Mouse (Mus musculus) telencephalon, adult 2 months (tissue): ENCODE results near the gene Borcs6.
A peak's percentile ranks its signal among the peaks of the same experiment; 100 is the strongest.
"Not testable (repeated sequence)": the region's sequence is repeated elsewhere in the genome, so short reads cannot be mapped to it uniquely, and the experiment has no call there.

ENCODE experiments used
- DNase-seq: peaks from one replicate; pipeline ENCODE4 v3.0.0-alpha.2; 2011; ENCODE audit warnings: low read depth, low spot score

Borcs6 gene

DNA sequence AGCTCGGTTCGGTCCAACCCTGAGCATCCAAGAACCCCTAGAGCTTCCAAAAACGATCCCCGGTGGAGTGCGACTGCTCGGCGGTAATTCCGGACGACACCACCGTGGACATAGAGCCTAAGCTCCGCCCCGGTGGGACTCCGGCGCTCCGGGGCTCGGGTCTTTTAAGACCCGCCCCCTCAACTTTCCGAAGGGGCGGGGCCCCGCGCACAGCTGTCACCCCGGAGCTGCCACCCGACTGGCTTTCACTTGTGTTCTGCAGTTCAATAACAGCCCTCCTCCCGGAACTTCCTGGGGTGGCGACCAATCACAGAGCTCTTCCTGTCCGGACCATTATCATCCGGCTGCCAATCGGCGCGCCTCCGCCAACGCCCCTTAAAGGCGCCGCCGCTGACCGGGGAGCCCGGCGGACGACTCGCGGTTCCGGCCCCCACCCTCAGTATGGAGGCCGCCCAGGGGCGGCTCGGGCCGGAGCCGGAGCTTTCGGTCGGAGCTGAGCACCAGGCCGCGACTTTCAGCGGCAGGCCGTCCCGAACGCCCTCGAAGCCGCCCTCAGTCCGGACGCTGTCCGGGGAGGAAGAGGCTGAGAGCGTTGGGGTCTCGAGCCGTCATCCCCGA is at the start of gene Borcs6:
TSS of gene Borcs6 (plus strand) at position 361 of the 618 bp plus-strand sequence.
- DNase-seq: peak; percentile 99

DNA sequence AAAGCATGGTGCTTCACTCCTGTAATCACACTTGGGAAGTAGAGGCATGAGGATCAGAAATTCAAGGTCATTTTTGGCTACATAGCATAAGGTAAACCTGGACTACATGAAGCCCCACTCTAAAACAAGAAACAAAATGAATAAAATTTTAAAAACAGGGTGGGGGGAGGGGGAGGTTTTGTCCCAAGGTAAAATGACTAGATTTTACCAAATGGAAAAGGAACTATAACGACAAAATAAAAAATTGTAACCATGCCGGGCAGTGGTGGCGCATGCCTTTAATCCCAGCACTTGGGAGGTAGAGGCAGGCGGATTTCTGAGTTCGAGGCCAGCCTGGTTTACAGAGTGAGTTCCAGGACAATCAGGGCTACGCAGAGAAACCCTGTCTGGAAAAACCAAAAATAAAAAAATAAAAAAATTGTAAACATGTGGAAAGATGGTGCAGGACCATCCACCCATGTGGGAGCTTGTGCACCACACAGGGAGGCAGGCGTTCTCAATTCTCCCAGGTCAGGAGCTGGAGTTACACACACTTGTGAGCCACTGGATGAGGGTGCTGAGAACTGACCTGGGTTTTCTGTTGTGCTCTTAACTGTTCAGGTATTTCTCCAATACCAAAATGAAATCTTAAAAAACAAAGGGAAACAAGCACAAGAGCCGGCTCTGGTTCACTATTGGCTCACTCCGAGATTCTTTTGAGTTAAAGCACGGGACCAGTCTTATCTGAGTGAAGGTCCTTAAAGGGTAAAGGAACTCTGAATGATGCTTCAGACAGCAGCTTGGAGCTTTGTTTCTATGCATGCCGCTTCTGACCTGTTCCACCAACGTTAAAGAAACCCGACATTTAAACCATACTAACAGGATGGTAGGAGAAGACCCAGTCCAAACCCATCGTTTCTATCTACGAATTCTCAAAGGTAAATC is 48.9 kb upstream of the Borcs6 start:
- no peak for DNase-seq

DNA sequence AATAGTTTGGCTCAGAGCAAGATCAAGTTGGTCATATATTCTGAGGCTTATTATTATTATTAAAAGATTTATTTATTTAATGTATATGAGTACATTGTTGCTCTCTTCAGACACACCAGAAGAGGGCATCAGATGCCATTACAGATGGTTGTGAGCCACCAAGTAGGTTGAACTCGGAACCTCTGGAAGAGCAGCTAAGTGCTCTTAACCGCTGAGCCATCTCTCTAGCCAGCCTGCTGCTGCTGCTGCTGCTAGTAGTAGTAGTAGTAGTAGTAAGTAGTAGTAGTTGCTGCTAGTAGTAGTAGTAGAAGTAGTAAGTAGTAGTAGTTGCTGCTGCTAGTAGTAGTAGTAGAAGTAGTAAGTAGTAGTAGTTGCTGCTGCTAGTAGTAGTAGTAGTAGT is 48.1 kb upstream of the Borcs6 start:
- not testable (repeated sequence) for DNase-seq

DNA sequence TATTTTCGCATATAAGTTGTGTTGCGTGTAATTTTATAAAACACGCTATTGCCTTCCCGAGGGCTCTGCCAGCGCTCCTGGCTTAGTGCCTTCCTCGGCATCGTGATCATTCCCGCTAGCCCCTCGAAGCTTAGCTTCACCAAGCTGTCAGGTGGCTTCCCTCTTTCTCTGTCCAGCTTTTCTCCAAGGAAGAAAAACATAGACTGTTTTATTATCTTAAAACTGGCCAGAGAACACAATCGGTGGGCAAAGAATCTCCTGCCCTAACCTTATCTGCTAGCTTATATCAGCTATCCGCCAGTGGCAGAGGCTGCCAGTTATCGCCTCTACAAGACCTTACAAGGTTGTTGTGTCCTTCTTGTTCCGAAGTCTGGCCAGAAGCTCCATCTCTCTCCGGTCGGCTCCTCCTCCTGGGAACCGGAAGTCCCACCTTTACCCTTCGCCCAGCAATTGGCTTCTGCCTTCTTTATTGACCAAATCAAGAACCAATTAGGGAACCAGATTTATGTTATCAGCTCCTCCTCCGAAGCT is 47.4 kb upstream of the Borcs6 start:
- DNase-seq: peak; percentile 93

DNA sequence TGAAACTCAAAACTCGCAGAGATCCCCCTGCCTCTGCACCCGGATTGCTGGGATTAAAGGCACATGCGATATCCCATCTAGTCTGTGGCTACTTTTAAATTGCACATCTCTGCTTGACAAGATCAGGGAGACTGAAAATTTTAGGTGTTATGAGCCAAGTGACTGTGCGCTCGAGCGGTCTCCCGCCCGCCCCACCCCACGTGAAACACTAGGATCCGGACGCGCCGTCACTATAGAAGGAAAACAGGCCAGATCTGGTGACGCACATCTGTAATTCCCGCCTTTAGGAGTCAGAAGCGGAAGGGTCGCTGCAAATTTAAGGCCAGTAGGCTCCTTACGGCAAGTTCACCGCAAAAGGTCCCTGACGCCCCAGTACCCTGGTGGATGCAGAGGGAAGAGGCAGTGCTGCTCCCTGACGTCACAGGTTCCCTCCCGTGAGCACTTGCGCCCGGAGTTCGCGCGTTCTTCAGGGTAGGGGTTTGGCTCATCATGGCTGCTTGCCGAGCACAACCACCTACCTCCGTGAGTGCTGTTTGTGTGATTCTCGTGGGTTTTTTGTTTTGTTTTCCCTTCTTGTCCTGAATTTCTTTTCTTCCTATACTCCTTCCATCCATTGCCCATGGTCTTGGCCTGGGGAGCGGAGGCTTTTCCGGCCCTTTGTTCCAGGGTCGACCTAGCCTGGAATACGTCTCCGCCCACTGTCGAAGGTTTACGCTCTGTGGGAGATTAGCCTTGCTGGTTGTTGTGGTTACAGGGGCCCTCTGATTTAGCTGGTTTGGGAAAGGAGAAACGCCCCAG is 43.7 kb upstream of the Borcs6 start, which contains the start of gene Ctc1:
TSS of gene Ctc1 (plus strand) at position 268 of the 798 bp plus-strand sequence.
- peak; percentile 89 for DNase-seq

DNA sequence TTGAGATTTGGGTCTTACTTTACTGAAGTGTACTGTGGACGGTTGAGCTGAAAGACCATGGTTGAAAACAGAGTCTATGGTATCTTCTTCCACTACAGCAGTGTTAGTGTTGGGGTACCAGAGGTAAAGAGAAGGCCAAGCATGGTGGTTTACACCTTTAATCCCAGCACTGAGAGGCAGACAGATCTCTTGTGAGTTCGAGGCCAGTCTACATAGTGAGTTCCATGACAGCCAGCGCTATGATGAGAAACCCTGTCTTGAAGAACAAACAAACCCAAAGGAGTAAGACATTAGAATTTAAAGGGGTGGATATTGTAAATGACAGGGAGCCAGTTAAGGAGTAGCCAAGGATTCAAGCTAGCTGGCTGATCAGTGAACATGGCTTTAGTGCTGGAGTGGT is 42.8 kb upstream of the Borcs6 start:
- no peak for DNase-seq

DNA sequence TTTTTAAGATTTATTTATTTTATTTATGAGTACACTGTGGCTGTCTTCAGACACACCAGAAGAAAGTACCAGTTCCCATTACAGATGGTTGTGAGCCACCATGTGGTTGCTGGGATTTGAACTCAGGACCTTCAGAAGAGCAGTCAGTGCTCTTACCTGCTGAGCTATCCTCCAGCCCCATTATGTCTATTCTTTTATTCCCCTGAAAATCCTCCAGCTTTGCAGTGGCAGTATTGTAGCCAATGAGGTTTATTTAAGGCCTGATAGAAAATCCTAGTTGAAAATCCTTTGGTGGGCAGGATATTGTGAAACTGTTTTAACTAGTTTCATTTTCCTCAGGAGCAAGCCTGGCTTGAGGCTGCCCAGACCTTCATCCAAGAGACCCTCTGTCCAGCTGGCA is 38.8 kb upstream of the Borcs6 start:
- DNase-seq: no peak

DNA sequence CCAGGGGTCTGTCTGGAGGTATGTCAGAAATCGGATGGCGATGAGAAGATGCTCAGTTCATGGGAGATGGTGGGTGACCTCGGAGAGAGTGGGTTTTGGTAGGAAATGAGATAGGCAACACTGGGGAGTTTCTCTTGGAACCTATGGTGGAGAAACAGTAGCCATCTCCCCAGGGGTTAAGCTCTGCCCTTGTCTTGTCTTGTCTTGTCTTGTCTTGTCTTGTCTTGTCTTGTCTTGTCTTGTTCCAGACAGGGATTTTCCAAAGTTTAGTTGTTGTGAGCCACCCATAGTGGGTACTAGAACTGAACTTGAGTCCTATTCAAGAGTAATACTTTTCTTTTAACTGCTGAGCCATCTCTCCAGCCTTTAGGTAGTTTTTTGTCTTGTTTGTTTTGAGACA is 33.0 kb upstream of the Borcs6 start:
- no peak for DNase-seq

DNA sequence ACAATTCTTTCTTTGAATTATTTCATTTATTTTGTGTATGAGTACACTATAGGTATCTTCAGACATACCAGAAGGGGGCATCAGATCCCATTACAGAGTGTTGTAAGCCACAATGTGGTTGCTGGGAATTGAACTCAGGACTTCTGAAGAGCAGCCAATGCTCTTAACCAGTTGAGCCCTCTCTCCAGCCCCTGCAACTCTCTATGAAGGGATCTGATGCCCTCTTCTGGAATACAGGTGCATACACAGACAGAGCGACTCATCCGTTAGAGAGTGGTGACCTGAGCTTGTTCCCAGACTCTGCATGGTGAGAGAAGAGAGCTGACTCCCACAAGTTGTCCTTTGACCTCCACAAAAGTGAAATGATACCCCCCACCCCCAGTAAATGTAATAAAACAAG is 30.7 kb upstream of the Borcs6 start:
- no peak for DNase-seq

DNA sequence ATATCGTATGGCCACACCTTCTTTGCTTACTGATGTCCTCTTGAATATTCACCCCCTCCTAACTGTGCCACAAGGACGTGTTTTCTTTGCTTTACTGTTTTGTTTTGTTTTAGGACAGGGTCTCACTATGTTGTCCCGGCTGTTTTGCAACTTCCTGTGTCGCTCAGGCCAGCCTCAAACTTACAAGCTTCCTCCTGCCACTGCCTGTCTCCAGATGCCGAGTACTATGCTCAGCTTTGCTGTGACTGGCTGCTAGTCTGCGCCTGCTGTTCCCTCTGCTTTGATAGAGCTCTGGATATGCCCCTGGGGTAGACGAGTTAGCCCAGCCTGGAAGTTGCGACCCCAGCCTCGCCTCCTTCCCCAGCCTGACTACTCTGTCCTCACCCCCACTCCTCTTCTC is 26.0 kb upstream of the Borcs6 start:
- DNase-seq: no peak

DNA sequence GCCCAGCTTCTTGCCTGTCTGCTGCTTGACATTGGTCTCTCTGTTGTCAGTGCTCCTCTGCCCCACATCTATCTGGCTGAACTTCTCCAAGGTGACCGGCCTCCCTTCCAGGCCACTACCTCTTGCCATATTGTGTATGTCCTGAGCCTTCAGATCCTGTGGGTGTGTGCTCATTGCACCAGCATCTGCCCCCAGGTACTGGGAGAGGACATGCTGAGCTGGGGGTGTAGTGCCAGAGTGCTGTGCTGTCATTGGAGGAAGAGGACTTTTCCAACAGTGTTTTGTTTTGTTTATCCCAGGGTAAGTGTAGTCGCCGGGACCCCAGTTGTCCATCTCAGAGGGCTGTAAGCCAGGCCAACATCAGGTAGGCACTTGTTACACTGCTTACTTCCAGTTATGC is 24.9 kb upstream of the Borcs6 start:
- no peak for DNase-seq

DNA sequence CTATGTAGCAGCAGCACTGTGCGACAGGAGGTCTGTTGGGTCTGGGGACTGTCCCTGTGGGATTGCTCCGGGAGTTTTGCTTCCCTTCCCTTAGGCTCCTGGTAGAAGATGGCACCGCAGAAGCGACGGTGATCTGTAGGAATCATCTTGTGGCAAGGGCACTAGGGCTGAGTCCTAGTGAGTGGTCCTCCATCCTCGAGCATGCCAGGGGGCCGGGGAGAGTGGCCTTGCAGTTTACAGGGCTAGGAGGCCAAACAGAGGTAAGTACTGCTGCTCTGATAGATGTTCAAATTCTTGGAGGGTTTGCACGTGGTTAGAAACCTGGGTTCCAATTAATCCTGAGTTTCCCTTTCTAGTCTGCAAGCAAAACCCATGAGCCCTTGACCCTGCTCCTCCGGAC is 24.1 kb upstream of the Borcs6 start:
- DNase-seq: no peak

DNA sequence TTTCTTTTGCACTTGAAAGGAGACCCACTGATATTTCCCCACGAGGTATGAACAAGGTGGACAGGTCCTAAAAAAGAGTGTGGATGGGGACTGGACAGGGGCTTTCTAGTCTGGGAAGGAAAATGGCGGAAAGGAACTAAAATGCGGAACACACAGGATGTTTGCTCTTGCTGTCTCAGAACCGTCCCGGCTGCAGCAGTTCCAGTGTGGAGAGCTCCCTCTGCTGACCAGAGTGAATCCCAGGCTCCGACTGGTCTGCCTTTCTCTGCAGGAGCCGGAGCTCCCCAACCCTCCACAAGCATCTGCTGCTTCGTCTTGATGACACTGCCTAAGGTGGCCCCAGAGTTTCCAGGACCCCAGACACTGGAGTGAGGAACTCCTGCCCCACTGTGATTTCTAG is 23.7 kb upstream of the Borcs6 start:
- peak; percentile 88 for DNase-seq

DNA sequence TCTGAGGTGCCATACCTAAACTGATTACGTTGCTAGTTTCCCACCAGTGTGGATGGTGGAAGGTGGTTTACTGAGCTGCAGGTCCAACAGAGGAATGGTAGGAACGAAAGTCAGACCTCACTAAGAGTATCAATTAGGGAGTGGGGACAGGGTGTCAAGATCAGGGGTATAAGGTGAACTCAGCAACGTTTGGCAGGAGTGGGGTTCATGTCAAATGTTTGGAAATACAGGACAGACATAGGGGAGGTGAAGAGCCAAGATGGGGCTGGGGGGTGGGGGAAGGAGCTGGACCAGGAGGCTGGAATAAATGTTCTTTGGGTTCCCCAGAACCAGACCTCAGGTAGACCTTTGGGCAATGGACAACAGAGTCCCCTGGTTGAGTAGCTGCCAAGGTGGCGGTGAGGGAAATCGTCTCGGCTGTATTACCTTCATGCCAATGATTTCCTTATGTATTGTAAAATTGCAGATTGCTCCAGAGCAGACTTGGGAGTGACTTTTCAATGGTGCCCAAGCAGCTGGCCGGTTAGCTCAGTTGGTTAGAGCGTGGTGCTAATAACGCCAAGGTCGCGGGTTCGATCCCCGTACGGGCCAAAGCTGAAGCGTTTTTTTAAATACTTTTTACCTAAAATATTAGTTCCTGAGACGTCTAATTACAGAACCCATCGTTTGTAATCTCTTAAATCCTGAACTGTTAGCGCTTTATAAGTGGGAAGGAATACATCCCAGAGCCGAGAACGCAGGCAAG is 22.9 kb upstream of the Borcs6 start:
- DNase-seq: peak; percentile 72

DNA sequence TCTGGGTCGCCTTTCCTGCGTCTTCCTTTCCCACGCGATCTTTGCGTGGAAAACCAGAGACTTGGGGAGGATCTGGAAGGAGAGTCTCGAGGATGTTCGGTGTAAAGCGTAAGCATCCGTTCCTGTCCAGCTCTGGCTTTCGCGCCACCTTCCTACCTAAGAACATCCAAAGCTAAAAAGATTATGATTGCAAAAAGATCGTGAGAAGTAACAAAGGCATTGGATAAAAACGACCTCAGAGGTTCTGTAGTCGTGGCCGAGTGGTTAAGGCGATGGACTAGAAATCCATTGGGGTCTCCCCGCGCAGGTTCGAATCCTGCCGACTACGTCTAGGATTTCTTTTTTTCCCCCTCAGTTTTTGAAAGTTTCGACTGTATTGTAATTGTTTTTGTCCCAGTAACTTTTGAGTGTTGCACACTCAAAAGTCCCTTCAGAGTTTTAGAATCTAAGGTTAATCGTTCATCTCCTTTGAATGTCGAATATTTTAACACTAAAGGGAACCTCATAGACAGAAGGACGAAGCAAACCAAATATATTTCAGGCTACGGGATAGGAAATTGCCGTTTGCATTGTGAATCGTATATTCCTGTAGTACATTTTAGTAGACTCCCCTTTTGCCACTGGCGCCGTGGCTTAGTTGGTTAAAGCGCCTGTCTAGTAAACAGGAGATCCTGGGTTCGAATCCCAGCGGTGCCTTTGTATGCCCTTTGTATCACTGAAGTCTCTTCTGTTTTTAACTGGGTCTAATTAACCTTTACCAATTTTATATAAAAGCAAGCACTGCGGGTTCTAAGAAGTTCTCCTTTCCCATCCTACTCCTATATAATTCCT is 22.1 kb upstream of the Borcs6 start:
- DNase-seq: peak; percentile 71

DNA sequence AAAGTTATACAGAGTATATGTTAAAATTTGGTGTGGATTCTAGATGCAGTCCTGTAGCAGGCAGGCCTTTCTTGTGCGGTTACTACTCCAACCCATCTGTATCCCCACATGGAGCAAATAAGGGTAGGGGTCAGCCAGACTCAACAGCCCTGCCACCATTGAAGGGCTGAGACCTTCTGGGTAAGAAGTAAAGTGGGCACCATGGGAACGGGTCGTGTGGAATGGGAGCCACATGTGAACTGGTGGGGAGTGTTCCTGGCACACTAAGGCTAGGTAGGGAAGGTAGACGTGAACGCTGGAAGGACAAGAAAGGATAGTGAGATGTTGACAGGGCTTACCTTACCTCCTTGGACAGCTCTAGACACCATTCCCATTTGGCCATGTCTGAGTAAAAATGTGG is 21.3 kb upstream of the Borcs6 start:
- no peak for DNase-seq

DNA sequence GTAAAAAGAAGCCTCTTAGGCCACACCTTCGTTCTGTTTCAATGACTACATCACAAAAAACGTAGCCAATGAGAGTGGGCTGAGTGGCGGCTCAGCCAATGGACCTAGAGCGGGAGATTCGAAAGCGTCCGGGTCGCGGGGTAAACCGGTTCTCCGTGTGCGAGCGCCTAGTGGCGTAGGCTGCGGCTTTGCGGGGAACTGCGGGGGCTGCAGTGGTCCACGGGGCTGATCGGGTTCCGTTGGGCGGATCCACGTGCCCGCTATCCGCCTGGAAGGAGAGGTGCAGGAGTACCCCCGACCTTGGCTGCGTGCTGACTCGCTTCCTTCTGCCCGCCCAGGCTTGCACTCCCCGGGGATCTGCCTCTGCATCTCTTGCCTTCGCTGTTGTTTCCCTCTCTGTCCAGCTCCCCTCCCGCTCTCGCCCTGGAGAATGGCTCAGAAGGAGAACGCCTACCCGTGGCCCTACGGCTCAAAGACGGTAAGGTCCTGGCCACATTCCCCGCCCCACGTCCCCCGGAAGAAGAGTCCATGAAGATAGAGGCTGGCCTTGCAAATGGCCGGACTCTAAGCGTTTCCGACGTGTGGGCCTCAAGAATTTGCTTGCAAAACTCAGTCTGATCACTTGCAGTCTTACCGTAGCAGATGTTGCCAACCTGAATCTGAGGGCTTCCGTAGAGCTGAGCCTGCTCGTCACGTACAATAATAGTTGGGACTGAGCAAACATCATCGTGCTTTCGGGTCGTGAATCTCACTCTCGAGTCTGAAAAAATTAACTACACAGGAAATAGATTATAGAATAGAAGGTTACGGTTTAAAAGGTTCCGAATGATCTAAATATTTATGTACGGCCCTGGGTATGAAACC is 13.8 kb upstream of the Borcs6 start, which contains the start of gene Aurkb:
TSS of gene Aurkb (plus strand) at position 117 of the 864 bp plus-strand sequence.
- no peak for DNase-seq

DNA sequence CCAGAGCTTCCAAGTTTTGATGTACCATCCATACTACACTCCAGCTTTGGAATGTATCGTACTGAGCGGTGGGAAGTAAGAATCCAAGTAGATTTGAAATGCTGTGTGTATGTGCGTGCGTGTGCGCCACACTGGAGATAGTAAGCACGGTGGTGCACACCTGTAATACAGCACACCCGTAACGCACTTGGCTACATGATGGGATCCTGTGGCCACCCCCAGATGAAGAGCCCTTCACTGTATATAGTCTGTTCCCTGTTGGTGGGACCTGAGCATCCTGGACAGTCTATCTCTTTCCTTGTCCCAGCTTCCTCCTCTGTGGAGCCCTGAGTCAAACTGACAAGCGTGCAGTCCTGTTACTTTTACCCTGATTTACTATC is 13.1 kb upstream of the Borcs6 start:
- no peak for DNase-seq

DNA sequence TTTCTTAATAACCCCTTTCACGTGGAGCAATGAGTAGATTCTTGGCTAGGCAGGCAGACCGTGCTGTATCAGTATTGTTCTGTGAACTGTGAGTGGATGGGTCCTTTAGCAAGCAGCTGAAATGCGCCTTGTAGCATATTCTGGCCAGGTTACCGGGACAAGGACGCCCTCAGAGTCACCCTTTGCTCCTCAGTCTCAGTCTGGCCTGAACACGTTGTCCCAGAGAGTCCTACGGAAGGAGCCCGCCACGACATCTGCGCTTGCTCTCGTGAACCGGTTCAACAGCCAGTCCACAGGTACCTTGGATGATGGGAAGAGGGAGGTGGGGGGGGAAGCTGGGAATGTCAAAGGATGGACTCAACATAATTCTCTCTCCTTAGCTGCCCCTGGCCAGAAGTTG is 11.9 kb upstream of the Borcs6 start:
- no peak for DNase-seq
